Mouse (Mus musculus): ENCODE results near the gene Ahnak2.

The Ahnak2 gene

DNA sequence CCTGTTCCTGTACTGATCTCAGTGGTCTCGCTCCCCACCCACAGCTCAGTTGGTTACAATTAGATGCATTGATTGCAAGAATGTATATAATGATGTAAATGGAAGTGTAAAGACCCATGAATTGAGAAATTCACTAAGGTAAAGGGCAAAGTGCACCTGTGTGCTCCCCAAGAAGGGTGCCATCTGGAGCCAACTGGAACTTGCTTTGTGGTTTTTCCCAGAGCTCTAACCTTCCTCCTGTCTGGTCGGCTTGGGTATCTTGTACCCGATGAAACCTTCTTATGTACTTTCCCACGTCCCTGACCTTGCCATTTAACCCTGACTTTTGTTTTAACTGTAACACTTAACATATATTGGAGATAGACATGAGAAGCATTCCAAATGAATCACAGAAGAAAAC lies 46.6 kb downstream of the Ahnak2 start:
- DNase-seq = no peak

DNA sequence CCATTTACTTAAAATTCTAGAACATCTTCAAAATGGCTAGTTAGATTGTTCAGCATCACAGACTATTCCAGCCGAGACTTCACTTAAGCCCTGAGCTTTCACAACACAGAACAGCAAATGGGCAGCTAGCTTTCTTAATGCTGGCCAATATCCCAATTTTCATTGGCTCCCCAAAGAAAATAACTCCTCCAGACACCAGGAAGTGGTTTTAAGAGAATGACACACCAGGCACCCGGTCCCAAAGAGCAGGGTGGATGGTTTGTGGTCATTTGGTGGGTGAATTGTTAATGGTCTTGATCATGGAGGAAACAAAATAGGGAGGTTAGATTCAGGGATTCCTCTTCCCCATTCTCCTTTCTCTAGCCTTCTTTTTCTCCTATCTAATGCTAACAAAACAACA lies 50.1 kb downstream of the Ahnak2 start:
- no peak for DNase-seq

DNA sequence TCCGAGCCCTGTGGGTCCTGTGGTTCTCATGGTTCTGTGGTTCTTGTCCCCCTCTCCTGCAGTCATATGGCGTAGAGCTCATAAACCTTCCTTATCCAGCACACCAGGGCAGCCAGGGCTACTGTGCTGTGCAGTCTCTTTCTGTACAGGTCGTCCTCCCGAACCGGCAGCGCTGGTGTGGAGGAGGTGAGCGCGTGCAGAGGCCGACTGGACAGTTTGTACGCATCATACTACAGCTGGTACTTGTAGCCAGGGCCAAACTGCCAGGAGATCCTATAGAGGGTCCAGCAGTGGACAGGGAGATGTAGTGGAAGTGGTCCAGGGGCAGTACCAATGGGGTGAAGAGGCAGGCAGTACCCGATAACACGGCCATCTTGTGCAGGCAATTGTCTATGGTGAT lies 51.5 kb downstream of the Ahnak2 start:
- no peak for DNase-seq

DNA sequence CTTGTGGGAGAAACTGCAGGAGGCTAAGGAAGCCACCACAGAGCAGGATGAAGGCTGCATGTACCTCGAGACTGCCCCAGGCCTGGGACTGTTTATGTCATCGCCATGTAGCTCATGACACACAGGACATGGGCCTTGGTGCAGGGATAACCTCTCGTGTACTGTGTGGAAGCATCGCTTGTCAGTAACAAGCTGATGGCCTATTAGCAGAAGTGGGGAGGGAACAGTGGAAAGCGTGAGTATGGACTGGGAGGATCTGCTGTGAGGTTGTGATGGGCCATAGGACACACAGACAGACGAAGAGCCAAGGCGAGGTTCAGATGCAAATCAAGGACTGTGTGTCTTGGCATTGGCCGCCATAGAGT lies 54.9 kb downstream of the Ahnak2 start:
- no peak for DNase-seq

DNA sequence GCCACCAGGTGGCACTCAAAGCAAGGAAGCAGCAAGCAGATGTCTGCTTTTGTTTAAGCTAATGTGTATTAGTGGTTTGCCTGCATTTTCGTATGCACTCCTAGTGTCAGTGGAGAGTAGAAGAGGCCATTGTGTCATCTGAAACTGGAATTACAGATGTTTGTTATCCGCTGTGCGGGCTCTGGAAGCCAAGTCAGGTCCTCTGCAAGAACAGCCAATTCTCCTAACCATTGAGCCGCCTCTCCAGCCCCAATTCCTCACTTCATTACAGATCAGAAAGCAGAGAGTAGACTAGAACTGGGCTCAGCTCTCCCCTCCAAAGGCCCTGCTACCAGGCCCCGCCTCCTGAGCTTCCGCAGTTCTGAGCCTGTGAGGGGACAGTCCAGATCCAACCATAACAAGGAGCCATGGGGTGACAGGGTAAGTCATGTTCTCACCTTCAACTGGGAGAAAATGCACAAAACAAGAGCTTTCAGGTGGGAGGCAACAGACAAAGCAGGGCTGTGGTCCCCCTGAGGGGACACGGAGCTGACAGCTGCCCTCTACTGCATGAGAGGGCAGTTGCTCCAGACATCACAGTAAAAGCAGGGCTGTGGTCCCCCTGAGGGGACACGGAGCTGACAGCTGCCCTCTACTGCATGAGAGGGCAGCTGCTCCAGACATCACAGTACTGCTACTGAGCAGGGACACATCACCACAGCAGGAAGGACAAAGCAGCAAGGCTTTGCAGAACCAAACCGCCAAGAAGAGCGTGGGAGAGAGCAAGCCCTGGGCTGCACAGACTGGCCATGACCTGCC lies 55.5 kb downstream of the Ahnak2 start:
- DNase-seq = peak; percentile 67

DNA sequence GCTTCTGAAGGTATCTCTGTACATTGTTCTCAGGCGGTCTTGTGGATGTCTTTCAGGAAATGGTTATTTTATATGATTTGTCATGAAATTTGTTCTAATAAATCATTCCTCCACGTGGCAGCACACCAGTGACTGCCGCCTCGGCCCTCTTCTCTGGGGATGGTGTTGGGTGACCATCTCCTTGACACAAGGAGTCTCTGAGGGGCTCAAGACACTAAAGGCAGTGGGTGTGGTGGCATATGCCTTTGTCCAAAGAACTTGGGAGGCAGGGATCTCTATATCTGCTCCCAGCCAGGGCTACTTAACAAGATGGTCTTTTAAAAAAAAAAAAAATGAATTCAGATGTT lies 56.0 kb downstream of the Ahnak2 start:
- DNase-seq = no peak

DNA sequence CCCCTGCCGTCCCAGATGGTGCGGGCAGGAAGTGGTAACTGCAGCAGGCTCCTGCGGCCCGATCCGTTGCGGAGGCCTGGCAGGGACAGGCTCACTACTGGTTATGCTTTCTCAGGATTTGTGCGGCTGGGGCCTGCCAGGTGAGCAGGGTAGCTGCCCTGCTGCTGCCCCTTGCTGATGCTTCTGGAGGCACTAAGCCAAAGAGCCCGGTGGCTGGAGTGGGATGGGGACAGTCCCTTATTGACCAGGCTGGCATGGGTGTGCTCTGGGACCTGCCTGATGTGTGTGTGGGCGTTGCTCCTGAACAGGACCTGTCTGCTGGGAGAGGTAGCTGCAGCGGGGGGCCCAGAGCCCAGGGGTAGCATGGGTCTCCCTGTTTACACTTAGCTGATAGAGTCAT lies 56.7 kb downstream of the Ahnak2 start:
- peak; percentile 16 for DNase-seq

DNA sequence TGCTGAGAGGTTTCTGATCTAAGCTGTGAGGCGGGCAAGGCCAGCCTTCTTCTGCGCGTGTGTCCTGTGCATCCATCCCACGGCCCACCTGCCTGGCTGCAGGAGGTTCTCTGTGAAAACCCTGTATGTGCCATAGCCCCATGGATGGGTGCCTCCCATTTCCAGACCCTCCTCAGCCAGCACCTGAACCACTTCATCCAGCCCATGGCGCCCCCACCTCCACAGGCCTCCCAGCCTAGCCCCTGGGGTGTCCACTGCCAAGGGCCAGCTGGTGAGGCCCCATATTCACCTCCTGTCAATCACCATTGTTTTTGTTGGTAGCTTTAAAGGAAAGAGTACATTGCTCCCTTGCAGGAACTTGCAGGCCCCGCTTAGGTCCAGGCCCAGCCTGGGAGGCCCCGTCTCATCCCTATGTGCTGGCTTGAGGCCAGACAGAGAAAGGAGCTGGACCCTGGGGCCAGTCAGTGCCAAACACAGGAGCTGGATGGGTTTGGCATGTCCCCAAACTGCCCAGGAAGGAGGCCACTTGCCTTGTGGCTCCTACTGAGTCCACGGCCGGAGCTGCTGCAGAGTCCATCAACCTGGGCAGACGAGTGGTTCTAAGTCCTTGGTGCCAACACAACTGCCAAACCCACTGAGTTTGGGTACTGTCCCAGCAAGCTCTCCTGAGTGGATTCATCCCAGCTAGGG lies 57.4 kb downstream of the Ahnak2 start:
- DNase-seq = peak; percentile 45

DNA sequence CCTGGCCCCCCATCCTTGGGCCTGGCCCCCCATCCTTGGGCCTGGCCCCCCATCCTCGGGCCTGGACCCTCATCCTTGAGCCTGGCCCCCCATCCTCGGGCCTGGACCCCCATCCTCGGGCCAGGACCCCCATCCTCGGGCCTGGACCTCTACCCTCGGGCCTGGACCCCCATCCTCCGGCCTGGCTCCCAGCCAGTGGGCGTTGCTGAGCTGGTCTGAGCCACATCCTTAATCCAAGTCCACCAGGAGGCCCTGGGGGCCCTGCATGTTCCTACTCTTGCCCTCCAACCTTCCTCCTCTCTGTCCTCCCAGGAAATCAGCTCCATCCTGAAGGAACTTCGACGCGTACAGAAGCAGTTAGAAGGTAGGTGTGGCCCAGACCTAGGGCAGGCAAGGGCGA lies 58.2 kb downstream of the Ahnak2 start:
- DNase-seq = peak; percentile 31

DNA sequence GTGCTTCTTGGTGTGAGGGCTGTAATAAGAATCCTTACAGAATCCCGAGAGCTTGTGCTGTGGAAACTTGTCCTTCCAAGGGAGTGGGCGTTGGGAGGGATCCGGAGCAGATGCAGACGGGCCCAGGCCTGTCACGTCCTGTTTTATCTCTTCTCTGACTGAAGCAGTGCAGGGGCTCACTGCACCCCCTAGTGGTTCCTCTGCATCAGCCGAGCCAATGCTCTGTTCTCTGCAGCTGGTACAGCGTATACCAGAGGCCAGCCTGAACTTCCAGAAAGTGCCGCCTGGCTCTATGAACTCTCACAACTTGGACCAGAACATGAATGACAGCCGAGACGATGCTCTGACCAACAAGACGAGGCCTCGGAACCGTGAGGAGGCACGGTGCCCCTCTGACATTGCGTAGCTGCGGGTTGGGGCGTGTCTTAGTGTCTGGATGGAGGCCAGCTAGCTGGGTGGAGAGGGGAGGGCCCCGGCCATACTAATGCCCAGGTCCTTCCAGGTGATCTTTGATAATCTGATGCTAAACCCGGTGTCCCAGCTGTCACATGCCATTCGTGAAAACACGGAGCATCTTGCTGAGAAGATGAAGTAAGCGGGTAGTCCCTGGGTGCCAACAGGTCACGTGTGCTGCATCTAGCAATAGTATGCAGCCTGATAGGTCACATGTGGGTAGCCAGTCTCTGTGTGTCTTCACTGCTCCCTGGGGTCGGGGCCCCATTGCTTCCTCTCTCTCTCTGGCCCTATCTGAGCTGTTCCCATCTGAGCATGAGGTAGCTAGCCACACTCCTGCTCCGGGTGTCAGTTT lies 59.1 kb downstream of the Ahnak2 start:
- peak; percentile 90 for DNase-seq

DNA sequence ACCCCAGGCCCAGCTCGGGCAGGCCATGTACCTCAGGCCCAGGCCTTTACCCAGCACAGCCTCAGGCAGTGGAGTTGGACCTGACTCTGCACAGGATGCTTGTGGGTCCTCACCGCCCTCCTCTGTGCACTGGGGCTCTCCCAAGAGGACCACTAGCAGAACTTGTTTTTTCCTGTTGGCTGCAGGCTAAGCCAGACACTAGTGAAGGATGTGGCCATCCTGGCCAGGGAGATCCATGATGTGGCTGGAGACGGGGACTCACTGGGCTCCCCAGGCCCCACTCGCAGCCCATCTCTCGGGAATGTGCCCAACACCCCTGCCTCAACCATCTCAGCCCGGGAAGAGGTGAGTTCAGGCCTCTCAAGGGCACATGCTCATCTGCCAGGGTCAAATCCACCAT lies 59.7 kb downstream of the Ahnak2 start:
- peak; percentile 31 for DNase-seq

DNA sequence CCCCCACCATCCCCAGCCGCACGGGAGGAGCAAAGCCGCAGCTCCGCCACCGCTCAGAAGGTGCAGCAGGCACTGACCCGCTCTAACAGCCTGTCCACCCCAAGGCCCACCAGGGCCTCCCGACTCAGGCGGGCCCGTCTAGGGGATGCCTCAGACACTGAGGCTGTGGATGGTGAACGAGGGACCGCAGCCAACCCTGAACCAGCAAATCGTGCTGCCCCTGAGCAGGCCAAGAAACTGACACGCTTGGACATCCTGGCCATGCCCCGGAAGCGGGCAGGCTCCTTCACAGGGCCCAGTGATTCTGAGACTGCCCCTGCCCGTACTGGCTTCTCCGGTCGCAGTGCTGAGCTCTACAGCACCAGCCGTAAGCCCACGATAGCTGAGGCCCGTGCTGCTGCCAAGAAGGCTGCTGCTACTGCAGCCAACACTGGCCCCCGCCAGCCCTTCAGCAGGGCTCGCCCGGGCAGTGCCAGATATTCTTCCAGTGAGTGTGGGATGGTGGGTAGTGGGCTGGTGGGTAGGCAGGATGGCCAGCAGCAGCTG lies 63.4 kb downstream of the Ahnak2 start:
- peak; percentile 13 for DNase-seq

DNA sequence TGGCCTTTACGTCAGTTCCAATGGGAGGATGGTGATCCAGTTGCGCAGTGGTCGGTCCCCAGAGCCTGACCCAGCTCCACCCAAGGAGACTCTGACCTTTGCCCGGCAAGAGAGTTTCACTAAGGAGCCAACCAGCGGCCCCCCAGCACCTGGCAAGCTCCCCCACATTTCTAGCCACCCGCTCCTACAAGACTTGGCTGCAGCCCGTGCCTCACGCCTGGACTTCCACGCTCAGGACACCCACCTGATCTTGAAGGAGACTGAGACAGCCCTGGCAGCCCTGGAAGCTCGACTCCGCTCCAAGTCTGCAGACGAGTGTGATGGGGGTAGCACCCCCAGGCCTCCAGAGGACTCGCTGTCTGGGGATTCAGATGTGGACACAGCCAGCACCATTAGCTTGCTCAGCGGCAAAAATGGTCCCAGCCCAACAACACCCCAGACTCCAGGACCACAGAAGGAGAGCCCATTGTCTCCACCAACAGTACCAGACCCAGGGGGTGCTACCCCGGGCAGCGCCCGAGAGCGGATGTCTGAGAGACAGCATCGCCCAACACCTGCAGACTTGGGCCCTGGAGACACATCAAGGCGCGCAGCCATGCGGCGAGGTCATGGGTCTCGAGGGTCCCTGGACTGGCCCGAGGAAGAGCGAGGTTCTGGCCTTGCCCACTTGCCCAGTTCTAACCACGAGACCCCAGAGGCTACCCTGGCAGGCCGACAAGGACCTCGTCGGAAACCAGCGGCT lies 64.0 kb downstream of the Ahnak2 start:
- peak; percentile 11 for DNase-seq

DNA sequence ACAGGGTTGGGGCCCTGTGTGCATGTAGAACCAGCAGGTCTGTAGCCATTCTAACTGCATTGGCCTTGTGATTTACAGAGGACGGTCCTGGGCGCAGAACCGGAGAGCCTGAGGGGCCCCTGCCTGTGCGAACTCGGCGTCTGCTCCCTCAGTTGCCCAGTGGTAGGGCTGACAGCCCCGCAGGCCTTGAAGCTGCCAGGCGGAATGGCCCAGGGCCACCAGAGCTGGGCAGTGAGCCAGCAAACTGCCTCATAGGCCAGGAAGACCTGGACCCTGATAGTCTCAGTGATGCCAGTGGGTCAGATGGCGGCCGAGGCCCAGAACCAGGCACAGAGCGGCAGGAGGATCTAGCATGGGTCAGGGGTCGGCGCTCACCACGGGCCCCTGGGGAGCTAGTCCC lies 64.7 kb downstream of the Ahnak2 start:
- peak; percentile 64 for DNase-seq

DNA sequence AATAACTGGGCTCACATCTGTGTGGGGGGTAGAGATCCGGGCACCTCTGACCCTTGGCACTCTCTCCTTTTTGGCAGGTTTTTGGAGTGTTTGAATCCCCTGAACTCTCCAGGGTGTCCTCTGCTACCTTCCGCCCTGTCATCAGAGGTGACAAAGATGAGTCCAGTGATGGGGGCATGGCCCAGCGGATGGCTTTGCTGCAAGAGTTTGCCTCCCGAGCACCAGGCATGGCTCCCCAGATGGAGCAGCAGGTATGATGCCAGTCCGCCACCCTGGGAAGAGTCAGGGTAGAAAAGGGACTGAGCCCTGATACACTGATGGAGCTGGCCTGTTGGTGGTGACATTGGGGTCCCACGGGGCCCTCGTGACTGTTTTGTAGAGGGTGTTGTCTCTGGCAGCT lies 65.4 kb downstream of the Ahnak2 start:
- DNase-seq = peak; percentile 5

DNA sequence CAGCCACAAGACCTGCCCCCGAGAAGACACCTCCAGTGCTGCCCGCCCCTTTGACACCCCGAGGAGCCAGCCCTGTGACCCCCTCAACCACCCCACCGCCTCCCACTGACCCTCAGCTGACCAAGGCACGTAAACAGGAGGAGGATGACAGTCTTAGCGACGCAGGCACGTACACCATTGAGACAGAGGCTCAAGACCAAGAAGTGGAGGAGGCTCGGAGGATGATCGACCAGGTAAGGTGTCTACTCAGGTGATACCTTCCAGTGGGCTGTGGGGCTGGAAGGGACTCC lies 65.9 kb downstream of the Ahnak2 start:
- DNase-seq = peak; percentile 11

DNA sequence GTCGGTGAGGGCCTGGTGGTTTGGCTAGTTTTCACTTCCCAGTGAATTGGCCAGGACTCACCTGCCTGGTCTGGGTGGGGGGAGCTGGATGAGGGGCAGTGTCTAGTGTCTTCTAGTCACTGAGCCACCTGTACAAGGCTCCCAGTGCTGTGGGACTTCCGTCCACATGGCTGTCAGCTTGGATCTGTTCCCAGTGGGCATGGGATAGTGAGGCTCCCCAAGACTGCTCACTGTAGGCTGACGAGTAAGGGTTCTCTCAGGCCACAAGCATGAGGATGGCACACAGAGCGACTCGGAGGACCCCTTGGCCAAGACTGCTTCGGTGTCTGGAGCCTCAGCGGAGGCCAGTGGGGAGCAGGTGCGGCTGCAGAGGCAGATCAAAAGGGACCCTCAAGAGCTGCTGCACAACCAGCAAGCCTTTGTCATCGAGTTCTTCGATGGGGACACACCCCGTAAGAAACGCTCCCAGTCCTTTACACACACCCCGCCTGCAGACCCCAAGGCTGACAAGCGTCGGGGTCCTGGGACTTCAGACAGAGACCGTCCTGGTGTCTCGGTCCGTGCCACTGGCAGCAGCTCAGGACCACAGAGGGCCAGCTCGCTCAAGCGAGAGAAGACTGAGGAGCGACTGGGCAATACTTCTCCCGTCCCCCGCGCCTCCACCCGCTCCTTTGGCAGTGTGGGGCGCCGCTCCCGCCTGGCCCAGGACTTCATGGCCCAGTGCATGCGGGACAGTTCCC lies 66.4 kb downstream of the Ahnak2 start:
- peak; percentile 10 for DNase-seq

DNA sequence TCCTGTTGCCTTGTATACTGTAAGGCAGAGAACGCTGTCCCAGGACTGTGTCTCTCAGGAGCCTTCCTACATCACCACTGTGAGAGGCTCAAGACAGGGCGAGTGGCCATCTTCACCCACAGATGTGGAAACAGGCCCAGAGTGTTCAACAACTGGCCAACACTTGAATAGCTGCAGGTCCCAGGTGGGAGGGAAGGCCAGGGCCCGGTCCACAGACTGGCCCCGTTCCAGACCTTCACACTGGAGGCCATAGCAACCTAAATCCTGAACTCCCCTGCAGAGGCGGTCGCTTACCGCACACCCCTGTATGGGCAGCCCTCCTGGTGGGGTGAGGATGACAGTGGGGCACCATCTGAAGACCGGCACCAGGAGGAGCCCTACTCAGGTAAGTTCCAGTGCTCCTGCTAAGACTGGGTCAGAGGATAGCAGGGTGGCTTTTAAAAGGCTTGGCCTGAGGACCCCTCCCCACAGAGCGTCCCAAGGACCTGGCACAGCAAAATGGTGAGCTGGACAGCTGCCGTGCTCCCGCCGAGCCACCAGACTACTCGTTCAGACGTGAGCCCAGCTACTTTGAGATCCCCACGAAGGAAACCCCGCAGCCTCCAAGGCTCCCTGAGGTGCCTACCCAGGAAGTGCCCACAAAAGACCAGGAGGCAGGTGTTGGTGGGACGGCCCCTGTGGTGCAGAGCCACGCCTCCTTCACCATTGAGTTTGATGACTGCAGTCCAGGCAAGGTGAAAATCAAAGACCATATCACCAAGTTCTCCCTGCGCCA lies 67.4 kb downstream of the Ahnak2 start:
- DNase-seq = peak; percentile 8

DNA sequence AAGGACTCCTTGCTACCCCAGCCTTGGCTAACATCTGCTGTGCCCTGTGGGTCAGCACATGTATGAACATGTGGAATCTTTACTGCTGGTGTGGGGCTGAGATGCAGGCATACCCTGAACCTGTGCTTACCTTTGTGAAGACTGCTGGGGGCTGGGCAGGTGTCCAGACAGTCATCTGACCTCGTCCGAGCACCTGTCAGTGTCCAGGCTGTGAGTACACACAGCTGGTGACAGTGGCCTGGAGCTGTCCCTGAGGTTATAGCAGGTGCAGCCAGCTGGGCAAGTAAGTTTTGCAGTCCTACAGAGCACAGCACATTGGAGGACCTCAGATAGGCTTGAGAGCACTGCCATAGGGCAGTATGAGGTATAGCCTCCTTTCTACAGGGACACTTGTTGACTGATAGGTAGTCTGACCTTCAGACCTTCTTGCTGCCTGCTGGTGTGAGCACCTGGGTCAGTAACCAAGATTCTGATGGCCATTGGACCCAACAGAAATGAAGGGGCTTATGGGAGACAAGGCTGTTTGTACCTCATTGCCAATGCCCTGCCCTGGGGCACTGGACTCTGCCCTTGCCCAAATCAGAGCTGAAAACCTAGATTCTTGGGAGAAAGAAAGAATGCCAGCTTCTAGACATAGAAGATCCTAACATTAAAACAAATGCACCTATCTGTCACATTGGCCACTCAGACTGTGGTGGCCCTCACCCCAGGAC lies 68.2 kb downstream of the Ahnak2 start:
- DNase-seq = peak; percentile 27

DNA sequence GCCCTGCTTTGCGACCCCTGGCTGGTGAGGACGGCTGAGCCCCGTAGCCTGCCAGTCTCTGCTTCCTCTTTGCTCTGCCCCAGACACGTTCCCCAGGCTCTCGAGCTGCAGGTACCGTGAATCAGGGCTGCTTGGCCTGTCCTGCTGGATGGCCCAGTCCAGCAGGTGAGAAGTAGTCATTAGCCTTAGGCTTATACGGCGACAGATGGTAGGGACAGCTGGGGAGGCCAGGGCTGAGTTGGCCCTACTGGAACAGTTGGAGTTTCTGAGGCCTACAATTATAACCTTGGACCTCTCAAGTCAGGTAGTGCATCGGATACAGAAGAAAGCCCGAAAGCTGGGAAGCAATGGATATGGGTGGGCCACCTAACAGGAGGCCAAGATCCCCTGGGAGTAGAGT lies 69.9 kb downstream of the Ahnak2 start:
- no peak for DNase-seq

DNA sequence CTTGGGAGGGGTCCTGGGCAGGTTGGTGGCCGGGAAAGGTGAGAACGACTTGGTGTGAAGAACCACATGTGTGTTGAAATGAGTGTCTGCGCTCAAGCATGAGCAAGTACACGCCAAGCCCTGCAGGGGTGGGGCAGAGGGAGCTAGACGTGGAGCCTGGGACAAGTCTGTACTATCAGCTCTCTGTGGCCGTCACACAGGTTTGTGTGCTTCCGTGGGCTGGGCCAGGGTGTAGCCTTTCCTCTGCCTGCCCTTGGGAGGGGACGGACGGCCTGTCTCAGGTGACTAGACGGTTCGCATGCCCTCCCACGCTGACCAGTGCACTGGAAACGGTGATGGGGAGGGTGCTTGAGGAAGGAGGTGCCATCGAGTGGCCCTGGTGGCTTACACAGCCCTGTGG lies 71.6 kb downstream of the Ahnak2 start:
- DNase-seq = no peak
